Mouse (Mus musculus): Measurements from ENCODE around the gene Cul9.
"Not testable (repeated sequence)": the region's sequence is repeated elsewhere in the genome, so short reads cannot be mapped to it uniquely, and the experiment has no call there.

Gene Cul9

DNA sequence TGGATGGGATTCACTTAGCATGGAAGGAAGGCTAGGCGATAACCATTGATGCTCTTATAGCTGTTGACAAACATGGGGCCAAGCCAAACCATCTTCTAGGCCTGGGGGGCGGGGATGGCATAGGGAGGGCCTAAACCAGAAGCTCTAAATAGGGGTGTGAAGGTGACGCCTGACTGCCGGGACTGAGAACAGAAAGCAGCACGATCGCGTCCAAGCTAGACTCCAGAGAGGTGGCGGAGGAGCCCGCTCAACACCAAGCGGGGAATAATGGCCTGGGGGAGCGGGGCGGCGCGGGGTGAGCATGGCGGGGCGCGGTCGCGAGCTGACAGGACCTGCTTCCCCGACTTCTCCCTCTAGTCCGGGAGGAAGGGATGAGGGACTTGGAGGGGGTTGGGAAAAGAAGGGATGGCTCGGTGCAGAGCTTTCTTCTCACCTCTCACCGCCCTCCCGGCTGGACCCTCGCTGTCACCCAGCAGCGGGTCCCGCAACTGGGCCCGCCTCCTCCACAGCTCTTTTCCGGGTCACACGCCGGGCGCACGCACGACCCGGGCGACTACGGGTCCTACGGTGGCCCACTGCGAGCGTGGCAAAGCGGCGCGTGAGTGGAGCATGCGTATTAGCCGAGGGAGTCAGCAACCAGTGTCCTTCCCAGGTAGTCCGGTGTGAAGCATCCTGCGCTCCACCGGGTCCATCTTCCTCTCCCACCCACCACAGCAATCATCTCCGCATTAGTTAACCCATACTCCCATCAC, at the start of gene Cul9:
Gene Cul9, minus strand, starts transcription at position 576 of the 752 bp plus-strand sequence.
- DNase-seq, result peak; percentile 84

DNA sequence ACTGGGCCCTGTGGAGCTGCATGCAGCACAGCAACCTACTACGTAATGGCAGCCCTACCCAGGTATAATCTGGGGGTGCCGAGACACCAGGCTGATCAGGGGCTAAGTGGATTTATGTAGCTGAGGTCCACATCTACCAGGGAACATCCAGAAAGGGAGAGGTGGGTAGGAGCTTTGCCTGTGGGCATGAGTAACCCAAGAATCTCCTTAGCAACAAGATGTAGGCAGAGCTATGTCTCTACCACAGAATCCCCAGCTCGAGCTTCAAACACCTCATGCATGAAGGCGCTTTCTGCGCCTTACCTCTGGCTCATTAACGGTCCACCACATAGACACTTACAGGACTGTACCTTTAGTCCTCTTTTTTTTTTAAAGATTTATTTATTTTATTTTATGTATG, 49.1 kb upstream of the Cul9 start:
- no peak for DNase-seq

DNA sequence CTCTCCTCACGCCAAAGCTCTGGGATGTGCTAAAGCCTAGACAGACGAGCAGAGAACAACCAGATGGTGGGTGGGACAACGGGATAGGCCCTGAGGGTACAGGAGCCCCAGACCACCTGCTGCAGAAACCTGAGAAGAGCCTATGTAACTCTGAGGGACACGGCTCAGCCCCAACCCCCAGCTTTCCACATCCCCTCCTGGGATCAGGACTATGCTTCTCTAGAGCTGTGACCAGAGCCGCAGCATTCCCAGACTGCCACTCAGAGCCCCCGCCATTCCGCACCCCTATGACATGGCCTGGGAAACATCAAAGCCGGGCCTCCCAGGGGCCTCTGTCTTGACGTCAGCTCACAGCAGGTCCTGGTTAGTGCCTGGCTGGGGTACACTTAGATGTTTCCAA, 48.4 kb upstream of the Cul9 start:
- no peak for DNase-seq

DNA sequence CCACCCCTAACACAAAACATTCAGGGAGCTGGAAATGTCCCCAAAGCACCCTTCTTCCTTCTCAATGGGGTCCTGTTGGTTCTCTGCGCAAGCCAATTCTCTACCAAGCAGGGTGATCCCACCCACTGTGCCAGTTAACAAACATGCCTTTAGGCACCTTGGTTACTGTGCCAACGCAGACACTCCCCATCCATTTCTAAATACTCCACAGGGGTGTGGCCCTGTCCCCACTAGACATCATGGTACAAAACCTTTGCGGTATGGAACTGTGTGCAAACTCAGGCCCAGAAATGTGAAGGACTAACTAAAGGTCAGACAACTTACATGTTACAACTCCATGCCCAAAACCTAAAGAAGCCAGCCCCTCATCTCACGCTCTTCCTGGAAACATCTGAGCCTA, 46.9 kb upstream of the Cul9 start:
- no peak for DNase-seq

DNA sequence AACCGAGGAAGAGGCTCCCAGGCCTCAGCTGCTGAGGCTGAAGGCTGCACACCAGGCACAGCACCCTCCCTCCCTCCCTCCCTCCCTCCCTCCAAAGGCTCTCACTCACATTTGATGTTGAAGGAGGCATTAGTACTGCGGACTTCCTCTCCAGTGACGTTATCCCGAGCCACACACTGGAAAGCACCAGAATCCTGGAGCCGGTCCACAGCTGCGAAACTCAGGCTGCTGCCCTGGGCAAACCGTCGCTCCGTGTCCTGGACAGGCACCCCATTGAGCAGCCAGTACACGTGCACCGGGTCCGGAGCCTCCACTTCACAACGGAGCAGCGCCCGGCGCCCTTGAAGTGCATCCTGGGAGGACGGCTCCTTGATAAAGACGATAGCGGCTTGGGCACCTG, 45.2 kb upstream of the Cul9 start:
- no peak for DNase-seq

DNA sequence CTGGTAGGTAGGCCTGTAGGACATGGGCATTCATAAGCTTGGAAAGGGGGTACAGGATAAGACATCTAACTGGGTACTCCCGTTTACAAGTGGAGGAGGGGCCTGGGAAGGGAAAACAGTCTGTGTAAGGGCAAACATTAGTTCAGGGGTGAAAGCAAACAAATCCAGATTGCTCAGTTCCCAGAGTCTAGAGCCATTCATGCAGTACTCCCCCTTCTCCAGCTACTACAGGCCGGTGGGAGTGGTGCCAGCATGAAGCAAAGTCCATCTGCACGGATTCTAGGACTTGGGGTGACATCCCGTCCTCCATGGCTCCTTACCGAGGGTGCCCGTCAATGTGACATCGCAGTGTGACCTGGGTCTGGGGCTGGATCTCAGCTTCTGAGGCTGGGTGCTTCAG, 44.3 kb upstream of the Cul9 start:
- no peak for DNase-seq

DNA sequence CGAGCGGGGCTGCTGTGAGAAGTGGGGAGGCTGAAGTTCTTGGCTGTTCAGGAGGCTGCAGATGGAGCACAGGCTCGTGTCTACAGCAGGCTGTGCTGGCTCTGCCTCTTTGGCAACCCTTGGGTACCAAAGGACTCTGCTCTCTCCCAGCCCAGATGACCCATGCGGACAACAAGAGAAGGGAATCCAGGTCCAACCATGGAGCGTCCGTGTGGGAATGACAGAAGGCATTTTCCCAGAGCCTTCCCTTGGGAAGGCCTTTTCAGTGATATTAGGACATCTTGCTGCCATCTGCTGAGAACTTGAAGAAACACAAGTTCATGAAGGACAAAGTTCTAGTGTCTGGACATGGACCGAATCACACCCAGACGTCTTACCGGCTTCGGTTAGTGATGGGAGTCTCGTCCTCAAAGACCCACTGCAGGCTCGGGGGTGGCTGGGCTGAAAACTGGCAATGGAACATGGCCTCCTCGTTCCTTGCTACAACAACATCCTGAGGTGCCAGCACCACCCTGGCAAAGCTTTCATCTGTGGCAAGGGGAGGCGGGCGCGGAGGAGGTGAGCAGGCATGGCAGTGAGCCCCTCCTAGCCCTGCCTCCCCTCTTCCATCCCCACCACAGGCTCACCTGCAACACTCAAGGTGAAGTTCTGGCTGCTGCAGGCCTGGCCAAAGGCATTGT, 43.6 kb upstream of the Cul9 start:
- DNase-seq, result no peak

DNA sequence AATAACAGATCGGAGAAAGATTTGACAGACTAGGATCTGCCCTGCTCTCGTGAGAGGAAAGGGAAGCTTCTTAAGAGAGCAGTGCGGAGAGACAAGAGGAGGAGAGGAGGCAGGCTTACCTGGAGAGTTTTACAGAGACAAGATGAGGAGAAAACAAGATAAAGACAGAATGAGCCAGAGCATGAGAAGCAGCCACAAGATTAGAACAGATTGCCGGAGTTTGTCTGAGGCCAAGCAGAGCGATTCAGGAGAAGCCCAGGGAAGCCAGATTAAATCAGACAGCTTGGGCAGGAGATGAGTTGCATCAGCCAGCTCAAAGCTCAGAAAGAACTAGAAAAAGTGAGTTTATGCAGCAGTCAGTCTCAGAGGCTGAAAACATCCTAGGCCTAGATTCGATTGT, 42.7 kb upstream of the Cul9 start:
- no peak for DNase-seq

DNA sequence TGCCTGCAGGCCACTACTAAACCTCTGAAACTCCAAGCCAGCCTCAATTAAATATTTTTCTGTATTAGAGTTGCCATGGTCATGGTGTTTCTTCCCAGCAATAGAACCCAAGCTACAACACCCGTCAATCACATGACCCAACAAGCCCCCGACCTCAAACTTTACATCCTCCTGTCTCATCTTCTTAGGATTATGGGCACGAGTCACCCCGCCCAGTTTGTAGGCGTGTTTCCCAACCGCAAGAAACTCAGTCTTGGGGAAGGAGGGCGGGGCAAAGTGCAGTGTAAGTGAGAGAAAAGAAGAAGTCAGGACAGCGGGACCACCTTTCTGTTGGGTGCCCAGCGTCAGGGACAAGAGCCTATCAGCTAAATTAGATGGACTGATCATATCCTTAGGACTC, 42.0 kb upstream of the Cul9 start:
- no peak for DNase-seq

DNA sequence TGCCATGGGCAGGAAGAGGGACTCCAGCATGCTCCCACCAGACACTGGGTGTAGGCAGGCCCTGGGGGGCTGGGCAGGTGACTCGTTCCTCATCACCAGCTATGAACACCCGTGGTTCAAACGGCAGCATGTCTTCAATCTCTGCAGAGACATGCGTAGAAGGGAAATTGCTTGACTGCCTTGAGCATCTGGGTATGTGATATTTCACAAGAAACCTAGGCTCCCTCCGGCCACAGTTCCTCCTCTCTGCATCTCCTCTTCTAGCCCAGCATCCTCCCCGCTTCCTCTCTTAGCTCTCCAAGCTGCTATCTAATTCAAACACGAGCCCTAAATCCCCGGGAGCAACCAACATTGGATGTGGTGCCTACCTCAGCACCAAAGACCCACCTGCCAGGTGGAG, 40.1 kb upstream of the Cul9 start:
- DNase-seq, result no peak

DNA sequence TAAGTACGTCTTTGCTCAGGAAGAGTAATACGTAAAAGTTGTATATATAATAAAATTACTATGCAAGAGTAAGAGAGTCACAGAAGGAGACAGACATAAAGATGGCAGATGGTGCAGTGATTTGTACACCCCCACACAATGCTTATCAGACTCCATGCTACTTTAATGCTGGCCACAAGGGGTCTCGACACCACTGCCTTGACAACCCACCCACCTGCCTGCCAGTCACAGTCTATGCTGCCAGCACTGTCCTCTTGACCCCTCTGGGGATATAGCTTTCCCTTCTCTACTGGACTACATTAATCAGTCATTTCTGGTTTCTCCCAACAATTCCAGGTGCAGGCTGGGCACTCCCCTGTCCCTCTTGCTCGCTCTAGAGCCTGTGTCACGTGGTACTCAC, 32.5 kb upstream of the Cul9 start:
- DNase-seq, result no peak

DNA sequence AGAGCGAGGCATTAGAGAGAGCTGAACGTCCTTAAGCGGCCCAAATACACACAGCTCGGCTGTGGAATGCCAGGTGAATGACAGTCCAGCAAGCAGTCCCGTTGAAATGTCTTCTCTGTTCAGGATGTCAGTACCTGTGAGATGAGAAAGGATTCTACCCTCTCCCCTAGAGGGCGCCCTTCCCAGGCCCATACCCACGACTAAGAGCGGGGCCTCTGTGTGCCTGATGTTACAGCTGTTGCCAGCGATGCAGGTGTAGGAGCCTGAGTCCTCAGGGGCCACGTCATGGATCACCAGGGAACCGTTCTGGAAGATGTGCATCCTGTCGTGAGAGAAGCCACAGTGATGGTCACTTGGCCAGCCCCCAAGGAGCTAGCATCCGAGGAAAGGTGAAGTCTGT, 29.9 kb upstream of the Cul9 start:
- DNase-seq, result no peak

DNA sequence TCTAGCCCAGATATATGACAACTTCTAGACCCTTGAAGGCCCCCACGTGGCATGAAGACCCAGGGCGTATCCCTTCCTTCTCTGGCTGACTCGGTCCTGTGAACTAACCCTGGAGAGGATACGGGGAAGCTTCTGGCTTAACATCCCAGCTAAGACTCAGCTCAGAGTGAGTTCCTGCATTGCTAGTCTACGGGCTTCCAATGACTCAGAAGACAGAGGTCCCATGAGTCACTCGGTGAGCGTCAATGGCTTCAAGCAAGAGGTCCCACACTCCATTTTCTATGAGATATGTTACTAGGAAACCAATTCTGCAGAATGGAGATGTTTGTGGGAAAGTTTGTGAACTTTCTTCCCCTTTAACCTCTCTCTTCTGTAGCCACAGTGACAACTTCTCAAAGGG, 28.3 kb upstream of the Cul9 start:
- no peak for DNase-seq

DNA sequence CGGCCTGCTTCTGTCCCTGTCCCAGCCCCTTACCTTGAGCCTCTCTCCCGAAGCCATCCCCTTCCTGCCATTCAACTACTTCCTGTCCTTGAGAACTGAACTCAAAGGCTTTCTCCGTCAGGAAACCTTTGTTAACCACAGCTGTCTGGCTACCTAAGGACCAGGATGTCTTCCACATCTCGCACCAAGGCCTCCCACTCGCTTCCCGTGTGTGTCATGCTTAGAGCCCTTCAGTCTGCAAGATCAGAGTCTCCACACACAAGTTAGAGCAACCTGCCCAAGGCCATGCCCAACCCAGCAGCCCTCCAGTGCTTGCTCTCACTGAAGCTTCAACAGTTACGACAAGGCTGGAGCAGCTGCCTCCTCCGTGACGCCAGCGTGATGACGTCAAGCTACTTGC, 24.8 kb upstream of the Cul9 start:
- no peak for DNase-seq

DNA sequence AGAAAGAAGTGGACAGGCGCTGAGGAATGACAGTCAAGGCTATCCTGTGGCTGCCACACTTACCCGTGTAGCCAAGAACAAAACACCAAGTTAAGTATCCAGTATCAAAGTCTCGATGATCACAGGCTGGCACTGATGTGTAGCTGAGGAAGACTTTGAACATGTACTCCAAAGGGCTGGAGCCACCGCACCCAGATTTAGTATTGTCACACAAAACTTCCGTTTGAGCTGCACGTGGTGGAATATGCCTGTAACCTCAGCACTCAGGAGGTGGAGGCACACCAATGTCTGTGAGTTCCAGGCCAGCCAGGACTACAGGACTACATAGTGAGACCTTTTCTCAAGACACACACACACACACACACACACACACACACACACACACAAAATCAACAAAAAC, 13.0 kb upstream of the Cul9 start:
- no peak for DNase-seq

DNA sequence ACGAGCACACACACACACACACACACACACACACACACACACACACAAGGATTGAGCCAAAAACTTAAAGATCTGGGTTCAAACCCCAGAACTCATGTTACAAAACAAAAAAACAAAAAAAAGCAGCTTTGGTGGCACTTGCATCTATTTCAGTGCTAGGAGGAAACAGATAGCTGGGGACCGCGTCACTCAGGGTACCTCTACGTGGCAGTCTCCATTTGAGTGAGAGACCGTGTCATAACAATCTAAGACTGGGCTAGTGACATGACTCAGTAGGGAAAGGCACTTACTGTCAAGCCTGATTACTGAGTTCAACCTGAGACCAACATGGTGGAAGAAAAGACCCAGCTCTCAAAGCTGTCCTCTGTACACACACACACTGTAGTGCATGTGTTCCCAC, 12.0 kb upstream of the Cul9 start:
- DNase-seq, result no peak

DNA sequence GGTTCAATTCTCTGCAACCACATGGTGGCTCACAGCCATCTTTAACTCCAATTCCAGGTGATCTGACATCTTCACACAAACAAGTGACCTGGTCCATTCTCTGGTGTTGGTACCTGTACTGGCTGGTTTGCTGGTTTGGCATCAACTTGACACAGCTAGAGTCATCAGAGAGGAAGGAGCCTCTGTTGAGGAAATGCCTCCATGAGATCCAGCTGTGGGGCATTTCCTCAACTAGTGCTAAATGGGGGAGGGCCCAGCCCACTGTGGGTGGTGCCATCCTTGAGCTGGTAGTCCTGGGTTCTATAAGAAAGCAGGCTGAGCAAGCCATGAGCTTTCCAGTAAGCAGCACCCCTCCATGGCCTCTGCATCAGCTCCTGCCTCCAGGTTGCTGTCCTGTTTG, 11.1 kb upstream of the Cul9 start:
- not testable (repeated sequence) for DNase-seq

DNA sequence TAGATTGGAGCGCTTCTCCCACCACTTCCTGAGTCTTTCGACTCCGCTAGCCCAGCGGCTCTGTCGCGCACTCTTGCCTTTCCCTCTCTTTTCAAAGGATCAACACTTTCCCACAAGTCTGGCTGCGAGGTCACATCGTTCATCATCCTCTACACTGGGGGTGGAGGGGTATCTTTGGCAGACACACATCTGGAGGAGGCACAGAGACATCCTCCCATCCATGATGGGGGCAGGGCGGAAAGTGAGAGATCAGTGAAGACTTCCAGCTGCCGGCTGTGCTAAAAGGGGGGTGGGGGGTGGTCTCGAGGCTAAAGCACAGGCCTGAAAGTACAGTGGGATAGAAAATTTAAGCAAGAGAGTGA, 10.4 kb upstream of the Cul9 start:
- no peak for DNase-seq

DNA sequence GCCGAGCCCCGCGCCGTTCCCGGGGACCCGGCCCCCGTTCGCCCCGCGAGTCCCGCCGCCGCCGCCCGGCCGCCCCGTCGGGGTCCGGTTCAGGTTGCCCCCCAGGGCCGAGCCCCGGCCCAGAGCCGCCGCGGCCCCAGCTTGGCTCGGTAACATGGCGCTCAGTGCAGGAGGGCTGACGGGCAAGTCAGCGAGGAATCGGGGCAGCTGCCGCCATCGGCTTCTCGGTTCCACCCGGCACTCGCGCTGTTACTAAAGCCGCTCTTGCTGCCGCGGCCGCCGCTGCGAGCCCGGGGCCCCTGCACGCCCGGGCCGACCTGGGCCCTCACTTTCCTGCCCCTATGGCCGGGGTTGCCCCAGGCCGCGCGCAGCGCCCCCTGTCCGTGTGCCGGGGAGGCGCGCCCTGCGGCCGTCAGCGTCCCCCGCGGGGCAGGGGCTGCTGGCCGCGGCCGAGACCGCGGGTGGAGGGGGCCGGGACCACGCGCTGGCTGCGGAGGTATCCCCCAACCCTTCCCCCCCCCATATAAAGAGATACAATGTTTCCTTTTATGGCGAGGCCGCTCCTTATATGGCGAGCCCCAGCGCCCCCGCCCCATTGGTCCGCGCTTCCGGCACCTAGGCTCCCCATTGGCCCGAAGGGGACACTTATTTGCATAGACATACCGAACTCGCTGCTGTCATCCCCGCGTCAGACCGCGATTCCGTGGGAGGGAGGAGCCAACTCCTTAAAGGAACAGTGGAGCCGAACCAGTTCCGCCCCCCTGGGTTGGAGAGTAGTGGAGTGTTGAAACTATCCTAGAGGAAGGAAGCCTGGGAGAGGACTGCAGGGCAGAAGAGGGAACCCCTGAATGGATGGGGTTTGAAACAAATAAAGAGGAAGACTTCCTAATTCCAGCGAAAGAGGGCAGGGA, 9.7 kb upstream of the Cul9 start, which contains the start of gene Srf:
Gene Srf, minus strand, starts transcription at position 503 of the 911 bp plus-strand sequence.
- peak; percentile 98 for DNase-seq

DNA sequence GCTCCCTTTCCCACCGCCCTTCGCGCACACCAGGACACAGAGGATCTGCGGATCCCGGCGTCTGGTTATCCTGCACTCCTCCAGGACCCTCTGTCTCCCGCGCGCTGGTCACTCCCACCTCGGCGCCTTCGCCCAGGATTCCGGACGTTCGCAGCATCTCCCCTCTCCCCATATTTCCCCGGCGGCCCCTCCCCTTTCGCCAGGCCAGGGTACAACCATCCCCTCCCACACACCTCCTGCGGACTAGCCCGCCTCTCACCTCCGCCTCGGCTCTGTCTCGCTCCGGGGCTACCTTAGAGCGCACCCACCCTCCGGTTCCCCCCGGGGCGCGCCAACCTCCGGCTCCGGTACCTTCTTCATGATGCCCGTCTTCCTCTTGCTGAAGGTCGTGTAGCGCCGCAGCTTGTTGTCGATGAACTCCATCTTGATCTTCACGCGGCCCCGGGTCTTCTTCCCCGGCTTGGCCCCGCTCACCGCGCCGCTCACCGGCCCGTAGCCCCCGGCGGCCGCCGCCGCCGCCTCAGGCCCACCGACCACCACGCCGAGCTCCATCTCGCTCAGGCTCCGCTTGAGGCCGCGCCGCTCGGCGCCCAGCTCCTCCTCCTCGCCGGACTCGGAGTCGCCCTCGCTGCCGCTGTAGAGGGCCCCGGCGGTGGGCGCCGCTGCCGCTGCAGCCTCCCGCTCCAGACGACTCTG, 8.9 kb upstream of the Cul9 start:
- peak; percentile 36 for DNase-seq

DNA sequence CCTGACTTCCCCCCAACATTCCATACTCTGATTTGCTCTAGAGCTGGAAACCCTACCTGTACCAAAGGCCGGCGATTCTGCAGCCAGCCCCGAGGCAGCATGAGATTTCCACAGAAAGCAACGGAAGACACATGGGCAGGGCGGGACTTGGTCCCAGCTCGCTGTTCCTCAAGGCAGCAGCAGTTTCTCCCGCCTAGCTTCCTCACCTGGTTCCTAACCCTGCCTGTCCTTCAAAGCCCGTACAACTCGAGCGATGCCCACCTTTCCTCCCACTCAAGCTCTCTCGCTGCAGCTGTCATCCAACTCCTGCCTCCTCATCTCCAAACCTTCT, 8.4 kb upstream of the Cul9 start:
- peak; percentile 32 for DNase-seq

DNA sequence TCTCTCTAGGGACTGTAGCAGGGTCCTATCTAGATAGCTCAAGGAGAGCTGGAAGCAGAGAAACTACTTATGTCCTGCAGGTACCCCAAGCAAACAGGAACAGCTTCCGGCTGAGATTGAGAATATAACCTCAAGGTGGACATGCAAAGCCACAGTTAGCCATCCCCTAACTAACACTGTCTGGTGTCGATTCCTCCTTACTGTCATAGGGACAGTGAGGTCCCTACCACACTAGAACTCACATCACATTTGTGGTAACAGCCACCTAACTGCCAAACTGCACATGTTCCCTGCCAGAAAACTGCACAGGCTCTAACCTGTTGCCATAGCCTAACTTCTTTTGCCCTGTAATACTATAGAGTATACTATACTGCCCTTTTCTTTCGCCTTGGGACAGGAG, 7.7 kb upstream of the Cul9 start:
- no peak for DNase-seq

DNA sequence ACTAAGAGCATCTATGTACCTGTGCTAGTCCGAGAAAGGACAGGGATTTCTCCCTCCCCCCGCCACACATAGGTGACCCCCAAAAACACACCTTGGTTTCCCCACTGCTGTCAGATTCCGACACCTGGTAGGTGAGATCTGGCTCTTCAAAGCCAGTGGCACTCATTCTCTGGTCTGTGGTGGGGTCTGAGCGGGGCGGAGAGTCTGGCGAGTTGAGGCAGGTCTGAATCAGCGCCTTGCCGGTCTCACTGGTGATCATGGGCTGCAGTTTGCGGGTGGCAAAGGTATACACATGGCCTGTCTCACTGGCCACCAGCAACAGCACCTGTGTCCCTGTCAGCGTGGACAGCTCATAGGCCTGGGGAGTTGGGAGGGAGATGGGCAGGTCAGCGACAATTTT, 7.3 kb upstream of the Cul9 start:
- DNase-seq, result no peak

Data from kidney, adult 11 months (tissue).